Mouse (Mus musculus): ENCODE data around the gene Dcdc2b. TPM values are rescaled to one million over a fixed set of nuclear protein-coding genes. Genes with fewer than 3 reads are reported as not detected.

Gene Dcdc2b
- polyA plus RNA-seq, 1 experiment from 2014 or later: 3.7 TPM

DNA sequence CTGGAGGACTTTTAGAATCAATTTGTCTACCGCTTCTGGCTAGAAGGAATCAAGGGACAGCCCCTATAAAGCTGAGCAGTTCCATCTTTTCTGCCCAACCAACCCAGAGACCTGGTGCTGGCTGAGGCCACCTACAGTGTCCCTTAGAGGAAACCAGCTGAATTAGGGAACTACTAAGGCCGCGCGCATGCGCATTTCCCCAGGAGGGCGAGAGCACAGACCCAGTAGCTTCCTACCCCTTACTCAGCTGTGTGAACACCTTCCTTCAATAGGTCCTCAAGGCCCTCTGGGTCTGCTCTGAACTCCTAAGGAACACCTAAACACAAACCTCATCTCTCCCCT lies 10.9 kb upstream of the Dcdc2b start:
- no peaks in the 10 kb centered on the region for H3K27me3 ChIP-seq (replicated peaks; ENCODE audit: control insufficient read depth, insufficient read depth, low read length)
- H3K4me3 ChIP-seq (ENCODE audit: low read depth, low read length): peak overlapping the region; percentile 73
- H3K36me3 ChIP-seq (ENCODE audit: control insufficient read depth, insufficient read depth, low read length): peaks cover 35% of the 10 kb centered on the region
- H3K4me2 ChIP-seq (ENCODE audit: low read length): peak overlapping the region; percentile 83
- WGBS: 4% methylated on average over 6 of the region's 6 CpGs
- peaks cover 23% of the 10 kb centered on the region for H3K4me1 ChIP-seq (replicated peaks; ENCODE audit: control insufficient read depth, insufficient read depth, low read length)
- H3K9ac ChIP-seq (ENCODE audit: low read length): peak overlapping the region; percentile 36
- ATAC-seq (replicated peaks; ENCODE audit: low FRiP score, low TSS enrichment, low read depth): no peak; the same call in 1 of the 2 replicates
- H3K27ac ChIP-seq (ENCODE audit: low read depth): peak overlapping the region; percentile 81
- no peaks in the 10 kb centered on the region for H3K9me3 ChIP-seq (ENCODE audit: control insufficient read depth, low read length)
- DNase-seq (ENCODE audit: low spot score): peak; percentile 66

DNA sequence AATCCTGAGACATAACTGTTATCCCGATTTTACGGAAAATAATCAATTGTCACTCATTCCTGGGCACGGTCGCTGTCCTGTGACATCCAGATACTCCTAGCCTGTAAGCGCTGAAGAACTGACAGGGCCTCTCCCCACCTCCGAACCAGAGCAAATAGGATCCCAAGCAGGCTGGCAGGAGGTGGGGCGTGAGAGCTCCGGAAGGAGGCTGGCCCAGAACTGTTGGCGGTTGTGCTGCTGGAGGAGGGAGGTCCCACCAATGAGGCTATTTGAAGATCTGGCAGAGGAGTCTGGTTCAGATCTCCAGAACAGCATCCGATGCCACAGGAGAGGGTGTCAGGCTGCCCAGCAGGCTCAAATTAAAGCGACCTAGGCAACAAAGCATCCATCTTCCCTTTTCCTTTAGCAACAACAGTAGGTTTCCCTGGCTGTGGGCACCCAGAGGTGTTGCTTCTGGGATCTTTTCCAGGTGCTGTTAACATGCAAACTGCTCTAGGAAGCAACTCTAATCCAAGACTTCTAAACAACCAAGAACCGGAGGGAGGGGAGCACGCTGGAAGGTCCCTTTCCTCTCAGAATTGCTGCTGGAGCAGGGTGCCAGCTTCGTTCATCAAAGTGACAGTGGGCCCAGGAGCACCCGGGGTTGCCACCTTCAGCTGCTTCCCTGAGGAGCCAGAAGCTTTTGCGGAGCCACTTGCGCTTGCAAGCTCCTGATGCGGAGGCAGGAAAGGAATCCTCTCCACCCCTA lies 10.4 kb upstream of the Dcdc2b start:
- H3K27ac ChIP-seq (ENCODE audit: low read depth): peak overlapping the region; percentile 81
- ATAC-seq (replicated peaks; ENCODE audit: low FRiP score, low TSS enrichment, low read depth): peak; percentile 87

GRCm38 (mm10) chr4:129623681-129624091 lies 9.6 kb upstream of the Dcdc2b start, which contains the start of gene Ccdc28b:
TSS of gene Ccdc28b (minus strand) at chr4:129623947.
- ATAC-seq (replicated peaks; ENCODE audit: low FRiP score, low TSS enrichment, low read depth) (peak; percentile 7; the same call in 1 of the 2 replicates), DNase-seq (ENCODE audit: low spot score) (peak; percentile 79)
- Histone ChIP-seq H3K4me3 (ENCODE audit: low read depth, low read length) (peak within 1 kb of the TSS; percentile 73), H3K4me1 (replicated peaks; ENCODE audit: control insufficient read depth, insufficient read depth, low read length) (peaks cover 23% of the 10 kb centered on the region), H3K36me3 (ENCODE audit: control insufficient read depth, insufficient read depth, low read length) (peaks cover 22% of the 10 kb centered on the region), H3K9ac (ENCODE audit: low read length) (peak within 1 kb of the TSS; percentile 74), H3K9me3 (ENCODE audit: control insufficient read depth, low read length) (no peaks in the 10 kb centered on the region), H3K4me2 (ENCODE audit: low read length) (peak within 1 kb of the TSS; percentile 83), H3K27me3 (replicated peaks; ENCODE audit: control insufficient read depth, insufficient read depth, low read length) (no peaks in the 10 kb centered on the region), H3K27ac (ENCODE audit: low read depth) (peak within 1 kb of the TSS; percentile 81)
- under 1% methylated on average over 10 of the region's 10 CpGs for WGBS

More for the DNA sequence above, 10.4 kb upstream of the Dcdc2b start:
- Histone ChIP-seq H3K9ac (ENCODE audit: low read length) (peak overlapping the region; percentile 74), H3K4me1 (replicated peaks; ENCODE audit: control insufficient read depth, insufficient read depth, low read length) (peaks cover 23% of the 10 kb centered on the region), H3K9me3 (ENCODE audit: control insufficient read depth, low read length) (no peaks in the 10 kb centered on the region), H3K27me3 (replicated peaks; ENCODE audit: control insufficient read depth, insufficient read depth, low read length) (no peaks in the 10 kb centered on the region), H3K4me3 (ENCODE audit: low read depth, low read length) (peak overlapping the region; percentile 73), H3K36me3 (ENCODE audit: control insufficient read depth, insufficient read depth, low read length) (peaks cover 30% of the 10 kb centered on the region), H3K4me2 (ENCODE audit: low read length) (peak overlapping the region; percentile 83)
- DNase-seq (ENCODE audit: low spot score): peak; percentile 84
- WGBS: 1% methylated on average over 18 of the region's 18 CpGs

DNA sequence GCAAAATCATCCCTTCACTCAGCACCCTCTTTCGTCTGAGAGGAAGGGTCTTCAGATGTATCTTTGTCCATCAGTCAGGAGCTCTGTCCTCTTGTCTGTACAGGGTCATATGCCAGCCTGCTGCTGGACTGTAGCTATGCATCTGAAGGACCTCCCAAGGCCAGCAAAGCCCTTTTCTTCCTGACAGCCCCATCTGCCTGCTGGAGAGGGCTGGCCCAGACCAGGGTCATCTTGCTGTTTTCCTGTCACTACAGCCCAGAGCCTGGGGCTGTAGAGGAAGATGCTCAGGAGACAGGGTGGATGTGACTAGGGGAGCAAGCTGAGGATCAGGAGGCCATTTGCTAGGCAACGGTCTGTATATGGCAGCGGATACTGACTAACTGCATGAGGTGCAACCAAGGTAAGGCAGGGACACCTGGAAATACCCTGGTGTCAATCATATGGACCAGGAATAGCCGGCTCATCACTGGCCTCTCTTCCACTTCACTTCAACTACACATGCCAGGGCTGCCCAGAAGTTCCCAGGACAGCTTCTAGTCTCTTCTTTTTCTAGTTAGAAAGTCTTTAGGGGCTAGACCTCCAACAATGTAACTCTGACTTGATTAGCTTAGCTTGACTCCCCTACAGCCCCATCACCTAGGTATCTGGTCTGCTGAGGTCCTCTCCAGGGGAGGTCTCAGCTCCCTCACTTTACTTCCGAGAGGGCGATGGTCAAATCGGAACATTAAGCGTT lies 8.9 kb upstream of the Dcdc2b start:
- WGBS: 17% methylated on average over 8 of the region's 8 CpGs
- DNase-seq (ENCODE audit: low spot score): no peak
- no peak for ATAC-seq (replicated peaks; ENCODE audit: low FRiP score, low TSS enrichment, low read depth)
- Histone ChIP-seq H3K4me3 (ENCODE audit: low read depth, low read length) (peak overlapping the region; percentile 73), H3K9ac (ENCODE audit: low read length) (peak overlapping the region; percentile 74), H3K4me2 (ENCODE audit: low read length) (peak overlapping the region; percentile 83), H3K27me3 (replicated peaks; ENCODE audit: control insufficient read depth, insufficient read depth, low read length) (no peaks in the 10 kb centered on the region), H3K9me3 (ENCODE audit: control insufficient read depth, low read length) (no peaks in the 10 kb centered on the region), H3K4me1 (replicated peaks; ENCODE audit: control insufficient read depth, insufficient read depth, low read length) (peaks cover 29% of the 10 kb centered on the region), H3K27ac (ENCODE audit: low read depth) (peak overlapping the region; percentile 81), H3K36me3 (ENCODE audit: control insufficient read depth, insufficient read depth, low read length) (peaks cover 15% of the 10 kb centered on the region)

DNA sequence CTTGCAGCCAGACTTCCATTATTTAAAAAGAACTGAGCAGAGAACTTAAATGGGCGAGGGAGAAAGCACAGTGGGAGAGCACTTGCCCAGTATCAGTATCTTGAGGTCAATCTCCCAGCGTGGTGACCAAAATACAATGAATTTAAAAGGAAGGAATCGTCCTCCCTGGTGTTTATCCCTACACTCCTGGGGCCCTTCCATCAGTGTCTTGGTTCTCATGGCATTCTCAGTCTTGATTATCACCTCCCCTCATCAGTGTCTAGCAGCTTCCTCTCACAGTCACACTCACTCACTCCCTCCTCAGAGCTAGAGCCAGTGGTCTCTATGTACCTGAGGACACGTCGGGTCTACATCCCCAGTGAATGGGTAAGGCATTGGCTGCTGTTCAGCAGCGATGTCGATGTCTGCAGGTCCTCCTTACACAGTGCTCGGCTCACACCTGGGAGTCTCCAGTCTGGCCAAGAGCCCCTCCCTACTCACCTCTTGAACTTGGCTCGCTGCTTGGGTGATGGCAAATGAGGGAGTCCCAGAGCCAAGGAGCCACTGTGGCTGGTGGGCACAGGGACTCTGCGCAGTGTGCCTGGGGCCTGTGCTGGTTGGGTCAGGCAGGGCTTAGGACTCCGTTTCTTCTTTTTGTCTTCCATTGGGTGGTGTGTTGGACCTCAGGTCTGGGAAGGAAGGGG lies 8.2 kb upstream of the Dcdc2b start:
- ATAC-seq (replicated peaks; ENCODE audit: low FRiP score, low TSS enrichment, low read depth) (no peak), DNase-seq (ENCODE audit: low spot score) (no peak)
- peaks cover 29% of the 10 kb centered on the region for H3K4me1 ChIP-seq (replicated peaks; ENCODE audit: control insufficient read depth, insufficient read depth, low read length)
- no peaks in the 10 kb centered on the region for H3K27me3 ChIP-seq (replicated peaks; ENCODE audit: control insufficient read depth, insufficient read depth, low read length)
- no peak overlapping the region for H3K4me3 ChIP-seq (ENCODE audit: low read depth, low read length)
- WGBS: 81% methylated on average over 11 of the region's 11 CpGs
- H3K27ac ChIP-seq (ENCODE audit: low read depth): no peak overlapping the region
- peaks cover 10% of the 10 kb centered on the region for H3K36me3 ChIP-seq (ENCODE audit: control insufficient read depth, insufficient read depth, low read length)
- peak overlapping the region; percentile 83; the same call in 1 of the 2 replicates for H3K4me2 ChIP-seq (ENCODE audit: low read length)
- no peak overlapping the region for H3K9ac ChIP-seq (ENCODE audit: low read length)
- no peaks in the 10 kb centered on the region for H3K9me3 ChIP-seq (ENCODE audit: control insufficient read depth, low read length)

GRCm38 (mm10) chr4:129621283-129621841 lies 7.3 kb upstream of the Dcdc2b start:
- ATAC-seq (replicated peaks; ENCODE audit: low FRiP score, low TSS enrichment, low read depth) (no peak), DNase-seq (ENCODE audit: low spot score) (no peak)
- H3K27ac ChIP-seq (ENCODE audit: low read depth): no peak overlapping the region
- peaks cover 11% of the 10 kb centered on the region for H3K36me3 ChIP-seq (ENCODE audit: control insufficient read depth, insufficient read depth, low read length)
- no peaks in the 10 kb centered on the region for H3K27me3 ChIP-seq (replicated peaks; ENCODE audit: control insufficient read depth, insufficient read depth, low read length)
- no peak overlapping the region for H3K4me3 ChIP-seq (ENCODE audit: low read depth, low read length)
- H3K4me2 ChIP-seq (ENCODE audit: low read length): no peak overlapping the region
- H3K9ac ChIP-seq (ENCODE audit: low read length): no peak overlapping the region
- 79% methylated on average over 8 of the region's 8 CpGs for WGBS
- peaks cover 29% of the 10 kb centered on the region for H3K4me1 ChIP-seq (replicated peaks; ENCODE audit: control insufficient read depth, insufficient read depth, low read length)
- H3K9me3 ChIP-seq (ENCODE audit: control insufficient read depth, low read length): no peaks in the 10 kb centered on the region

DNA sequence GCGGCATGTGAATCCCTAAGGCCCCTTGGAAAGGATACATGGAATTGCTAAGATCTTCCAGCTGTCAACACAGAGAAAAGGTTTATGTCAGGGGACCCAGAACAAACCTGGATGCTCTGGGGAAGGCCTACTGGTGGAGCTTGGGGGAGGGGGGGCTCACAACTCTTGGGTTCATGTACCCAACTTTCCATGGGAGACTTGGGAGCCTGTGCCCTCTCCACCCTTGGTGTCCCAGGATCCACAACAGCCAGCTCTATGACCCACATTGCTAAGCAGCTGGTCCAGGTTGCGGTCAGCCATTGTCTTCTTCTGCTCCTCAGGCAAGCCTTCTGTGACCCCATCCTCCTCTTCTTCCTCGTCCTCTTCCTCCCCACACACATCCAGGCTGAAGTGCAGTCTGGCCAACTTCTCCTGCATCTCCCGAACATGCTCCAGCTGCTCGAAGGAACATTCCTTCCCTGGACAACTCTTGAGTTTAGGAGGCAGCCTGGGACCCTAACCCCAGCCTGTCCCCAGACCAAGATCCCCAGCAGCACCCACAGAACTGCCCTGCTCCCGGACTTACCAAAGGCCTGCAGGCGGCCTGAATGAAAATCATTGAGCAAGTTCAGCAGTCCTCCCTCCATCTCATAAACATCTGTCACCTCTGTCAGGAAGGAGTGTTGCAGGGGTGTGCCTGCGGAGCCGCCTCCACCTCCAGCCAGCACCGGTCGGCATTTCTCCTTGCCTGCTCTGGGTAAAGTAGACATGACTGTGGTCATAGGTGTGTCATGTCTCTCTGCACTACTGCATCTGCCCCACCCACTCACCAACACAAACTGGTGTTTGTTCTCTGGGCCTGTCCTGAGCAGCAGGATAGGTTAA lies 6.6 kb upstream of the Dcdc2b start:
- H3K36me3 ChIP-seq (ENCODE audit: control insufficient read depth, insufficient read depth, low read length): peaks cover 19% of the 10 kb centered on the region
- H3K27me3 ChIP-seq (replicated peaks; ENCODE audit: control insufficient read depth, insufficient read depth, low read length): no peaks in the 10 kb centered on the region
- no peak overlapping the region for H3K27ac ChIP-seq (ENCODE audit: low read depth)
- WGBS: 85% methylated on average over 11 of the region's 11 CpGs
- DNase-seq (ENCODE audit: low spot score) (no peak), ATAC-seq (replicated peaks; ENCODE audit: low FRiP score, low TSS enrichment, low read depth) (no peak)
- no peak overlapping the region for H3K4me3 ChIP-seq (ENCODE audit: low read depth, low read length)
- H3K4me1 ChIP-seq (replicated peaks; ENCODE audit: control insufficient read depth, insufficient read depth, low read length): peaks cover 28% of the 10 kb centered on the region
- H3K4me2 ChIP-seq (ENCODE audit: low read length): no peak overlapping the region
- no peak overlapping the region for H3K9ac ChIP-seq (ENCODE audit: low read length)
- H3K9me3 ChIP-seq (ENCODE audit: control insufficient read depth, low read length): no peaks in the 10 kb centered on the region
